Comparison of ENCODE assay signal across 28 mouse cellular contexts in genomic region chr7:76142455-76142854, GRCm38 (mm10).
DNase-seq lines count a peak whose midpoint lies in the region; ATAC-seq lines count a peak whose summit lies in the region.
"Had no signal": no experiment of that assay in that cellular context is flagged by ENCODE, and none has a peak within 500 bp of the region (broad histone marks: within the 10 kb centered on the region; RNA-seq: fewer than 3 reads in every experiment).

No protein-coding gene starts in this region.

- no peak overlapping the region for H3K4me3 ChIP-seq in forebrain, embryonic 13.5 days
- no peak overlapping the region for H3K4me3 ChIP-seq in forebrain, embryonic 12.5 days (replicated peaks)
- H3K4me3 ChIP-seq in forebrain, embryonic 16.5 days (replicated peaks; ENCODE audit: low read length), result no peak overlapping the region
- H3K4me3 ChIP-seq: gastrocnemius, adult 2 months; hindbrain, embryonic 10.5 days; hindbrain, embryonic 15.5 days; kidney, embryonic 15.5 days; midbrain, embryonic 13.5 days had no signal

- H3K36me3 ChIP-seq in forebrain, embryonic 13.5 days (ENCODE audit: poor library complexity, severe bottlenecking), result no peaks in the 10 kb centered on the region
- no peaks in the 10 kb centered on the region for H3K36me3 ChIP-seq in forebrain, embryonic 12.5 days (replicated peaks)
- H3K36me3 ChIP-seq in forebrain, embryonic 16.5 days (ENCODE audit: control insufficient read depth, insufficient read depth), result no peaks in the 10 kb centered on the region
- H3K36me3 ChIP-seq: hindbrain, embryonic 10.5 days; hindbrain, embryonic 15.5 days; kidney, embryonic 15.5 days; midbrain, embryonic 13.5 days had no signal

- peak; percentile 59 for ATAC-seq in forebrain, embryonic 13.5 days
- ATAC-seq in forebrain, embryonic 12.5 days (ENCODE audit: low FRiP score), result no peak
- ATAC-seq in forebrain, embryonic 16.5 days, result peak; percentile 67
- ATAC-seq: inflammation-experienced regulatory T-cells, adult 6 months; midbrain, embryonic 13.5 days had no signal

- H3K27me3 ChIP-seq in forebrain, embryonic 13.5 days, result no peaks in the 10 kb centered on the region
- H3K27me3 ChIP-seq in forebrain, embryonic 12.5 days, result no peaks in the 10 kb centered on the region
- no peaks in the 10 kb centered on the region for H3K27me3 ChIP-seq in forebrain, embryonic 16.5 days (replicated peaks; ENCODE audit: control insufficient read depth, insufficient read depth, low read length)
- H3K27me3 ChIP-seq: hindbrain, embryonic 15.5 days; kidney, embryonic 15.5 days; midbrain, embryonic 13.5 days had no signal

- no peaks in the 10 kb centered on the region for H3K9me3 ChIP-seq in forebrain, embryonic 13.5 days (replicated peaks)
- no peaks in the 10 kb centered on the region for H3K9me3 ChIP-seq in forebrain, embryonic 12.5 days
- H3K9me3 ChIP-seq in forebrain, embryonic 16.5 days (ENCODE audit: control insufficient read depth, low read length), result no peaks in the 10 kb centered on the region
- H3K9me3 ChIP-seq: hindbrain, embryonic 10.5 days; hindbrain, embryonic 15.5 days; kidney, embryonic 15.5 days; midbrain, embryonic 13.5 days had no signal

- intact Hi-C loops in gastrocnemius, postnatal 36 days (cut with DNase I), result no loop called here

- DNase-seq in brain, adult 2 months (ENCODE audit: low read depth, low spot score), result peak; percentile 47
- peak; percentile 78 for DNase-seq in layer of hippocampus, adult 9-11 months
- DNase-seq in gastrocnemius, postnatal 36 days, result no peak
- DNase-seq in spleen, postnatal 4 days (ENCODE audit: low spot score in 2 of 2), result no peak
- no peak for DNase-seq in adrenal gland, postnatal 4 days (ENCODE audit: low spot score in 2 of 2)
- DNase-seq: adrenal gland, postnatal 14 days; cerebellum, adult 11 months; cerebellum, adult 9-11 months; gastrocnemius, adult 2 months; heart, postnatal 14 days; kidney, adult 11 months; kidney, postnatal 25 days; liver; lung, adult 2 months; lung, postnatal 10 days; right cerebral cortex, postnatal 25 days; thymus, adult 18-20 months; thymus, postnatal 36 days had no signal

- 78% methylated on average over 4 of the region's 4 CpGs for WGBS in forebrain, embryonic 13.5 days
- 81% methylated on average over 4 of the region's 4 CpGs for WGBS in forebrain, embryonic 12.5 days
- WGBS in forebrain, embryonic 16.5 days, result 59% methylated on average over 4 of the region's 4 CpGs

- no peaks in the 10 kb centered on the region for H3K4me1 ChIP-seq in forebrain, embryonic 13.5 days
- no peaks in the 10 kb centered on the region for H3K4me1 ChIP-seq in forebrain, embryonic 12.5 days
- H3K4me1 ChIP-seq in forebrain, embryonic 16.5 days (replicated peaks; ENCODE audit: control insufficient read depth, insufficient read depth, low read length), result no peaks in the 10 kb centered on the region
- H3K4me1 ChIP-seq: hindbrain, embryonic 10.5 days; hindbrain, embryonic 15.5 days; kidney, embryonic 15.5 days; midbrain, embryonic 13.5 days had no signal

- H3K27ac ChIP-seq in forebrain, embryonic 13.5 days, result no peak overlapping the region
- no peak overlapping the region for H3K27ac ChIP-seq in forebrain, embryonic 12.5 days
- no peak overlapping the region for H3K27ac ChIP-seq in forebrain, embryonic 16.5 days (ENCODE audit: low read length)
- H3K27ac ChIP-seq: gastrocnemius, adult 2 months; hindbrain, embryonic 10.5 days; hindbrain, embryonic 15.5 days; kidney, embryonic 15.5 days; liver, embryonic 14.5 days; macrophage; midbrain, embryonic 13.5 days had no signal

- no peak overlapping the region for H3K9ac ChIP-seq in forebrain, embryonic 13.5 days
- H3K9ac ChIP-seq in forebrain, embryonic 12.5 days, result no peak overlapping the region
- no peak overlapping the region for H3K9ac ChIP-seq in forebrain, embryonic 16.5 days (replicated peaks; ENCODE audit: low read depth, low read length)
- H3K9ac ChIP-seq: hindbrain, embryonic 15.5 days; kidney, embryonic 15.5 days; liver, embryonic 14.5 days; midbrain, embryonic 13.5 days had no signal

- no peak overlapping the region for H3K4me2 ChIP-seq in forebrain, embryonic 13.5 days
- no peak overlapping the region for H3K4me2 ChIP-seq in forebrain, embryonic 12.5 days
- H3K4me2 ChIP-seq in forebrain, embryonic 16.5 days (ENCODE audit: low read length), result no peak overlapping the region
- H3K4me2 ChIP-seq: hindbrain, embryonic 15.5 days; kidney, embryonic 15.5 days; midbrain, embryonic 13.5 days had no signal

Comparison
In these comparisons a context has a peak if more than half of its experiments do, and no peak if none do; other contexts are left out.
1. DNase-seq: peak in brain, adult 2 months (single experiment) and layer of hippocampus, adult 9-11 months (single experiment); none in gastrocnemius, postnatal 36 days (0 of 2), spleen, postnatal 4 days (0 of 2) and adrenal gland, postnatal 4 days (0 of 2).